Mouse (Mus musculus): ENCODE data around the gene Sema5a. TPM values are rescaled to one million over a fixed set of nuclear protein-coding genes. Genes with fewer than 3 reads are reported as not detected.
"Not testable (repeated sequence)": the region's sequence is repeated elsewhere in the genome, so short reads cannot be mapped to it uniquely, and the experiment has no call there.

Sema5a gene
- 10 to 100 TPM; 12.5 to 14.4 TPM for total RNA-seq (2021)
- 9.5 and 11.6 TPM in 2 replicates for polyA plus RNA-seq (2012; rRNA removed)
- long read RNA-seq = 0 reads

- DNase-seq = peak; percentile 87
These were observed at the start of gene Sema5a for GRCm38 (mm10) chr15:32244344-32244955. Gene Sema5a, plus strand, starts transcription at chr15:32244810.

- DNase-seq = no peak
These were observed 46.5 kb upstream of the Sema5a start for GRCm38 (mm10) chr15:32198076-32198475.

DNA sequence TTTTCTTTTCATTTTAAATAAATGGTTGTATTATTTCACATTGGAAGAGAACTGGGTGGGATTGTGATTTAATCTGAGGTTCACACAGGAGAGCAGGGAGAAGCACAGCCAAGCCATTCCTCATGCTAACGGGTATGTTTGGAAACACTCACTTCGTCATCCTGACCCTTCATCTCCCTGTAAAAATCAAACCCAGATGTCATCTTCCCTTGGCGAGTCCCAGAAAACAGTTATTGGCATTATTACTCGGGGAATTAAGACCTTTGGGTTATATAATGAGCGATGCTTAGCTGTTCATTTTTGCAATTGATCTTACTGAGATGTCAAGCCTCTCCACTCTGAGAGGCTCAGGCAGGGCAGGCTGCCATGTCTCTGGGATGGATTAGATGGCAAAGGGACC, 46.0 kb upstream of the Sema5a start:
- DNase-seq = no peak

DNA sequence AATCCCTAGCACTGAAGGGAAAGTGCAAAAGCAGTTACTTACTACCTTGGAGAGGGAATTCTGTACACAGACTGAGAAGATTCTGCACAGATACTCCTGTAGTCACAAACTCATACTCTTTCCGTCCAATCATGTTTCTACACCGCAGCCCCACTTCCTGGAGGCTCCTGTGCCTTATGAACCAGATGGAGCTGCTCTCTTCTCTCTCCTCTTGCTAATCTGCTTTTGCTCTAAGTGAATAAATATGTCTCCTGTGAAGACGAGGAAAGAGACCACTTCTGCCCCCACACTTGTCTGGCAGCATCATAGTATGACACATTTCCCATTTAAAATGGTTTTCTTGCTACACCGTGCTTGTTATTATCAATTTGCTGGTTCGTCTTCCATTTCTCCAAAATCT, 41.4 kb upstream of the Sema5a start:
- DNase-seq = no peak

GRCm38 (mm10) chr15:32204908-32205307, 39.7 kb upstream of the Sema5a start:
- no peak for DNase-seq

DNA sequence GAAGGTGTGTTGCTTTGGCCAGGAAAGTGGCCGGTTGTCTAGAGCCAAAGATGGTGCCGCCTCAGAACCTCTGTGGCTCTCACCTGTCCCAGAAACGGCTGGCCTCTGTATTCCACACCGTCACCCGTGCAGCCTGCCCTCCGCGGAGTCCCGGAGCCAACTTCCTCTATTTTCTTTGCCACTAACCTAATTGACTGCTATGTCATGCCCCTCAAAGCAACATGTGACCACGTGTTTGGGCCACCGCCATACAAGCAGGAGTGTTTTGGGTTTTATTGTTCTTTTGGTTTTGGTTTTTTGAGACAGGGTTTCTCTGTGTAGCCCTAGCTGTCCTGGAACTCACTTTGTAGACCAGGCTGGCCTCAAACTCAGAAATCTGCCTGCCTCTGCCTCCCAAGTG, 29.9 kb upstream of the Sema5a start:
- DNase-seq = not testable (repeated sequence)

DNA sequence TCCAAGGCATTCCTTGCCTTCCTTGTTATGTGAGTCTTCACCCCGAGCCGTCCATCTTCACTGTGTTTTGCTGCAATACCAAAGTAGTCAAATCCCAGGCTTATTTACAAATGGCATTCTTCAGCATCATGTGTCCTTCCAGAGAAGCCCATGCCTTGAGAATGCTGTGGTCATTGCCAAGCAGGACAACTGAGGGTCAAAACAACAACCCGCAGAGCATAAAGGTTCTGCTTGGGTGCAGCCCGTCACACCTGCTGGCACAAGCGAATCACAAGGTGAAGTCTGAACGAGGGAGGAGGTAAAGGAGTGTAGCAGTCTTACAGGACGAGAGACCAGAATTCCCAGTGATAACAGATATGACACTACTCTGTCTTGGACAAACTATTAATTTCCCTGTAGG, 21.6 kb upstream of the Sema5a start:
- DNase-seq = no peak

- DNase-seq = no peak
These were observed 19.2 kb upstream of the Sema5a start for GRCm38 (mm10) chr15:32225394-32225793.

DNA sequence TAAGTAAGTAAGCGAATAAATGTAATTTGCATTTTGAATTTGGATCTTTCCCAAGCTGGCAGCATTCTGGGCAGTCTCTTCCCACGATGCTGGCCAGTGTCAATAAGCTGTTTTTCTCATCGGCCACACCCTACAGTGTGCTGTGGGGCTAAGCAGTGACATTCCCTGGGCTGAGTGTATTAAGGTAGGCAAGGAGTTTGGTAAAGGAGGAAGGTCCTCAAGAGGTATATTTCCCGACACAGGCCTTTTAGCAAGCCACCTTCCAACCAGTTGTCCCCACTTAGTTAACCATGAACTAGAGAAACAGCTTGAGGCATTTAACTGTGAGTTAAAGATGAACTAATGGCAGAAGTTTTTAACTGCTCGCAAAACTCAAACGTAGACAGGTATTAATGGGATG, 18.2 kb upstream of the Sema5a start:
- DNase-seq = no peak

GRCm38 (mm10) chr15:32226888-32227395, 17.7 kb upstream of the Sema5a start:
- peak; percentile 39 for DNase-seq

- DNase-seq = no peak
These were observed 14.5 kb upstream of the Sema5a start for GRCm38 (mm10) chr15:32230066-32230465.

- DNase-seq = no peak
These were observed 12.4 kb upstream of the Sema5a start for GRCm38 (mm10) chr15:32232189-32232588.

DNA sequence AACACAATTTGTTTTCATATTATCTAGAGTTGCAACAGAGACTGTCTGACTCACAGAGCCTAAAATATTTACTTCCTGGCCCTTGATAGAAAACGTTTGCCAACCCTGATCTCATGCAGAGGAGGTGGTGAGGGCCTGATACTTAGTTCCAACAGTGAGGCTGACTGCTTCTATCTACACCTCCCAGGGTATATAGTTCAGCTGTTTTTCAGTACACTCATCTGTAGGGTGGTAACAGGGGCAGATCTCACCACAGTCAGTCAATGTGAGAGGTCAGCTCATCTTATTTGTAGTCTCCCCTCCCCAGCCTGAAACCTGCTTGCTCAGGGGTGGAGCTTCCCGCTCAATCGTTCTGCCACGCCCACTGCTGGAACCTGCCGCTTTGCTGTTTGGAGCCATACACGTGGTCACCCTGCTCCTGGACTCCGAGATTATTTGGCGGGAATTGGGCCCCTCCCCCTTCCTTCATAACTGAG, 11.9 kb upstream of the Sema5a start:
- DNase-seq = peak; percentile 65

GRCm38 (mm10) chr15:32233451-32233850, 11.2 kb upstream of the Sema5a start:
- DNase-seq = no peak

DNA sequence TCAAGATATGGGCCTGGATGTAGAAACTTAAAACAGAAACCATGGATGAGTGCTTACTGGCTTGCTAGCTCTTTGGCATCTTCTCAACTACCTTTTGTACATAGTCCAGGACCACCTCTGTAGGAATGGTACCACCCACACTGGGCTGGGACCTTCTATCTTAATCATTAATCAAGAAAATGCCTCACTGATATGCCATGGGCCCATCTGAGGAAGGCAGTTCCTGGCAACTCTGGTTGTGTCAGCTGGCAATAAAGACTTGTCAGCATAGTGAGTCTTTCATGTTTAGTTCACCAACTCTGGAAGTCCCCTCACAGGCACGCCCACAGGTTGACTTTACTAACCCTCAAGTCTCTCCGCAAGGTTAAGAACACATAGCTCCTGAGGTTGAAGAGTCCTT, 5.5 kb upstream of the Sema5a start:
- no peak for DNase-seq

DNA sequence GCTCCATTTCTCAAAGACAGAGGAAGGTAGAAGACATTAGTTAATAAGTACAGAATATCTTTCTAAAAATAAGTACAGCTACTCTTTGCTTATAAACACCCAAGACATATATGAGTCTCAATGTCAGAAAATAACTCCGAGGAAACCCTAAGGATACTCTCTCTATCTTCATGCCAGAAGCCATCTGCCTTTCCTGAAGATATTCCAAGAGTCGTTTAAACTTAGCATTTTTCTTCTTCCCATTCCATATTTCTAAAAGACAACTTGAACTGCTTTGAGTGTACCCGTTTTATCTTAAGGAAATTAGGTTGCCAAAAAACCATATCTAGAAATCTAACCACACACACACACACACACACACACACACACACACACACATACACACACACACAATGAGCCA, 4.5 kb upstream of the Sema5a start:
- DNase-seq = no peak

GRCm38 (mm10) chr15:32241666-32242065, 2.9 kb upstream of the Sema5a start:
- DNase-seq = peak; percentile 51

DNA sequence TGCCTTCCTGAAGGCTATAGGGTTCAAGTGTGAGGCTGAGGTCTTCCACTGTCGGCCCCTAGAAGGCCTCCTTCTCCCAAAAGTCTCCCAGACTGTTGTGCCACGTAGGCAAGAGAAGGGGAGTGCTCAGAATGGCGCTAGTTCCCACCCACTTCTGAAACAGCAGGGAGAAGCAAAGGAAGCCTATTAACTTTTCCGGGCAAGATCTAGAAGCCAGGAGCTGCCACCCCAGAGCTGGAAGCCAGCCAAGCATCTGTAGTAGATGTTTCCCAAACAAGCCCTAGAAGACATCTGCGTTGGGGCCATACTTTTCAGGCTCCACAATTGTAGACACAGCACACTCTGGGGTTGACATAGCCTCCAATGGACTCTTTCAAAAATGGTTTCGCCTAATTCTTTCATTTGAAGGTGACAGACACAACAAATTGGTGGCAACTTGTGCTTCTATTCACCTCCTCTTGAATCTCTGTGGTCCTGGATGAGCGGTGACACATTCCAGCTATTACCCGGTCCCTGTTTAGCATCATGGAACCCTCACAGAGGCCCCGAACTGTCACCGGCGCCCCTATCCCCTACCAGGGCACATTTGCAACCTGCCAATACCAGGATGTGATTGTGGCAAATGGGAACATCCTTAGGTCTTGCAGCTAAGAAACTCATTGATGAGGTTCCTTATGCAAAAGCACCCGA, 1.4 kb upstream of the Sema5a start:
- peak; percentile 45 for DNase-seq

DNA sequence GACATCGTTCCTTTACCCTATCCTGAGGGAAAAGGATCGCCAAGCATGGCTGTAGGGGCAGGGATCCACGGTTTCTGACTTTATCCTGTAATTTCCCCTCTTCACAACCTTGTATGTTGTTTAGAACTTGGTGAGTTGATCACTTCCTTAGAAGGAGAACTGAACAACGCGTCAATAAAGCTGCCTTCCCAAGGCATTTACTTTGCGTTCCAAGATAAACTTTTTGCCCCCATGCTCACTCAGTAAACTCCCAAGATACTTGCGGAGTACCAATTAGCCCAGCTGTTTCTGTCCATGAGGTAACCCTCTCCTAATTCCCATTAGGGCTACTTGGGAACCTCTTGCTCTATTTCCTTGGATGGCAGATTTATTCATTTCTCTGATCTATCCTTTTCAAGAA, 786 bp upstream of the Sema5a start:
- DNase-seq = peak; percentile 6

DNA sequence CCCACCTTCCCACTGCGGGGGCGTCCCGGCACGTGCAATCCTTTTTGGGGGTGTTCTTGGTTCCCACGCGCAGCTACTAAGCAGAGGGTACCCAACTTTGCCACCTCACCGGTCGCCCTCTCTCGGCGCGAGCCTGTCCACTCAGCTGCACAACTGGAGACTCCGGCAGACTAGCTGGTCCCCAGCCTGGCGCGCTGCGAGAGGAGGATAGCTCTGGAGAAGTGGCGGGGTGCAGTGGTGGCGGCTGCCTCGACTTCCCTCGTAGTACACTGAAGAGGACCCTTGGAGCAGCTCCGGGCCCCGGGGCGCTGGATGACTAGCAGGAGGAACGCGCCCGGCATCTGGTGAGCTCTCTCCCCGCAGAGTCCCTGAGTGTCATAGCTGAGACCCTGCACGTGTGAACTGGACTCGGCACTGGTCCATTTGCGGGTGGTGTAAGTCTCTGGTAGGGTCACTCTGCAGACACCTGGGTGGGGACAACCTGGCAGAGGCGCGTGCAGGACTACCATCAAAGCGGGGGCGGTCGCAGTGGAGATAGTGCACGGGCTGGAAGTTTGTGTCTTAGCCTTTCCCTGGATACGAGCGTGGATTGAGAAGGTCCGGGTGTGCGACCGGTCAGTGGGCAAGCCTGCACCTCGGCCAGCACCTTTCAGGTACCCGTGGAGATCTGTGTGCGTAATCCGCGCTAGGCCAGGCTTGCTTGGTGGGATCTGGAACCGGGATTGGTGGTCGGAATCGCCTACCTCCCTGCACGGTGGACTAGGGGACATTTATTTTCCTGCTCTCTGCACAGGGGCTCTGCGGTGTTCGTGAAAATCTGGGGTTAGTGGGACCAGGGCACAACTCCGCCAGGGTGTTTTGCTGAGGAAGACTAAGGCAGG, 586 bp downstream of the Sema5a start:
- peak; percentile 49 for DNase-seq

- peak; percentile 90 for DNase-seq
These were observed 1.4 kb downstream of the Sema5a start for GRCm38 (mm10) chr15:32245837-32246670.

DNA sequence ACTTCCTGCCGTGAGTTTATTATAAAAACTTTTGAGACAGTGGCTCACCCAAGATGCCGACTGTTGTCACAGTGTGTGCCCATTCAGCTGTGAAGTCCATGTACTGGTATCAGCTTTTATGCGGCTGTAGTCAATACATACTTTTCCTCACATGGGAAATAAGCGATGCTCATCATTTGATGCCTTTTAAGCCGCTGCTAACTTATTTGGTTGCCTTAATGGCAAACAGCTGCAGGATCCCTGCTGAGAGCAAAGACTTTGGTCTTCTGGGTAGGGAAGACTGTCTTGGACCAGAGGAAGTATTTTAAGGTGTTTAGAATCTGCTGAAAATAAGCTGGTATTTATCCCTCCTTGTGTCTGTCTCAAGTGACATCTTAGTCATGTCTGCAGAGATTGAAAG, 2.7 kb downstream of the Sema5a start:
- no peak for DNase-seq

Data from adrenal gland, adult 2 months (tissue).